Mouse (Mus musculus): ENCODE measurements around the gene Clca3b. TPM values are rescaled to one million over a fixed set of nuclear protein-coding genes. Genes with fewer than 3 reads are reported as not detected.
"Not testable (repeated sequence)": the region's sequence is repeated elsewhere in the genome, so short reads cannot be mapped to it uniquely, and the experiment has no call there.

Gene Clca3b
- total RNA-seq (2014; rRNA removed; ENCODE audit: low replicate concordance) (not detected in 2 replicates), polyA plus RNA-seq (2015; fragmentation: Nextera tagmentation; extraction: Ambion mirVana) (not detected in 2 replicates)

GRCm38 (mm10) chr3:144849014-144849556 lies at the start of gene Clca3b:
Gene Clca3b, minus strand, starts transcription at chr3:144849357.
- not testable (repeated sequence) for ATAC-seq (ENCODE audit: insufficient read depth, low read depth); H3K9me3 ChIP-seq (replicated peaks; ENCODE audit: control insufficient read depth, low read length); H3K27ac ChIP-seq (ENCODE audit: low read depth); H3K4me2 ChIP-seq (ENCODE audit: low read depth, low read length); H3K4me3 ChIP-seq (ENCODE audit: low read depth, low read length); H3K27me3 ChIP-seq (ENCODE audit: control insufficient read depth, insufficient read depth, low read length); H3K4me1 ChIP-seq (ENCODE audit: control insufficient read depth, insufficient read depth); DNase-seq (ENCODE audit: low spot score); H3K9ac ChIP-seq (replicated peaks; ENCODE audit: low read depth, low read length); H3K36me3 ChIP-seq (replicated peaks; ENCODE audit: control insufficient read depth, insufficient read depth, low read length)
- 83% methylated on average over 9 of the region's 9 CpGs for WGBS

- Histone ChIP-seq H3K4me3 (ENCODE audit: low read depth, low read length) (no peak overlapping the region), H3K27me3 (ENCODE audit: control insufficient read depth, insufficient read depth, low read length) (no peaks in the 10 kb centered on the region), H3K36me3 (replicated peaks; ENCODE audit: control insufficient read depth, insufficient read depth, low read length) (no peaks in the 10 kb centered on the region), H3K27ac (ENCODE audit: low read depth) (no peak overlapping the region), H3K9me3 (replicated peaks; ENCODE audit: control insufficient read depth, low read length) (no peaks in the 10 kb centered on the region), H3K4me2 (ENCODE audit: low read depth, low read length) (no peak overlapping the region), H3K4me1 (ENCODE audit: control insufficient read depth, insufficient read depth) (no peaks in the 10 kb centered on the region), H3K9ac (replicated peaks; ENCODE audit: low read depth, low read length) (no peak overlapping the region)
- 53% methylated on average over 2 of the region's 2 CpGs for WGBS
- TF ChIP-seq CTCF (IDR thresholded peaks at IDR 0.05; ENCODE audit: low read depth), result no peak
- TF ChIP-seq EP300 (IDR thresholded peaks at IDR 0.05; ENCODE audit: low read depth), result no peak
- ATAC-seq (ENCODE audit: insufficient read depth, low read depth) (no peak), DNase-seq (ENCODE audit: low spot score) (no peak)
Measured at GRCm38 (mm10) chr3:144897042-144897678, 48.0 kb upstream of the Clca3b start.

- no peaks in the 10 kb centered on the region for H3K4me1 ChIP-seq (ENCODE audit: control insufficient read depth, insufficient read depth)
- no peaks in the 10 kb centered on the region for H3K36me3 ChIP-seq (replicated peaks; ENCODE audit: control insufficient read depth, insufficient read depth, low read length)
- H3K27ac ChIP-seq (ENCODE audit: low read depth), result no peak overlapping the region
- TF ChIP-seq CTCF (IDR thresholded peaks at IDR 0.05; ENCODE audit: low read depth), result no peak
- TF ChIP-seq EP300 (IDR thresholded peaks at IDR 0.05; ENCODE audit: low read depth), result no peak
- ATAC-seq (ENCODE audit: insufficient read depth, low read depth) (no peak), DNase-seq (ENCODE audit: low spot score) (no peak)
- H3K9me3 ChIP-seq (replicated peaks; ENCODE audit: control insufficient read depth, low read length), result no peaks in the 10 kb centered on the region
- H3K4me3 ChIP-seq (ENCODE audit: low read depth, low read length), result no peak overlapping the region
- 41% methylated on average over 2 of the region's 2 CpGs for WGBS
- no peak overlapping the region for H3K9ac ChIP-seq (replicated peaks; ENCODE audit: low read depth, low read length)
- no peak overlapping the region for H3K4me2 ChIP-seq (ENCODE audit: low read depth, low read length)
- no peaks in the 10 kb centered on the region for H3K27me3 ChIP-seq (ENCODE audit: control insufficient read depth, insufficient read depth, low read length)
Measured at GRCm38 (mm10) chr3:144890246-144890758, 41.1 kb upstream of the Clca3b start.

GRCm38 (mm10) chr3:144886957-144887356 lies 37.8 kb upstream of the Clca3b start:
- ATAC-seq (ENCODE audit: insufficient read depth, low read depth) (no peak), DNase-seq (ENCODE audit: low spot score) (no peak)
- Histone ChIP-seq H3K27ac (ENCODE audit: low read depth) (no peak overlapping the region), H3K36me3 (replicated peaks; ENCODE audit: control insufficient read depth, insufficient read depth, low read length) (no peaks in the 10 kb centered on the region), H3K4me3 (ENCODE audit: low read depth, low read length) (no peak overlapping the region), H3K4me2 (ENCODE audit: low read depth, low read length) (no peak overlapping the region), H3K4me1 (ENCODE audit: control insufficient read depth, insufficient read depth) (no peaks in the 10 kb centered on the region), H3K9ac (replicated peaks; ENCODE audit: low read depth, low read length) (no peak overlapping the region), H3K27me3 (ENCODE audit: control insufficient read depth, insufficient read depth, low read length) (no peaks in the 10 kb centered on the region), H3K9me3 (replicated peaks; ENCODE audit: control insufficient read depth, low read length) (no peaks in the 10 kb centered on the region)
- TF ChIP-seq EP300 (IDR thresholded peaks at IDR 0.05; ENCODE audit: low read depth) (no peak), CTCF (IDR thresholded peaks at IDR 0.05; ENCODE audit: low read depth) (no peak)

DNA sequence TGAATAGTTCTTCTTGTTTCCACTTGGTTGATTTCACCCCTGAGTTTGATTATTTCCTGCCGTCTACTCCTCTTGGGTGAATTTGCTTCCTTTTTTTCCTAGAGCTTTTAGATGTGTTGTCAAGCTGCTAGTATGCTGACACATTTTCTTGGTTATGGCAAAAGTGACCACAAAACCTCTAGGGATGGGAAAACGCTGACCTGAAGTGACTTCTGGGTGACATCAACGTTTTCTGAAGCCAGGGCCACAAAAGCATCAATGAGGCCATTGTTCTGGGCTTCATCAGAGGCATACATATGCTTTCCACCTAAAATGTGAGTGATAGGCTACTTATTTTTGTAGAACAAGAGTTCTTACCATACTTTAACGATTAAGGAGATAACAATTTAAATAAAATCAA lies 22.9 kb upstream of the Clca3b start:
- ATAC-seq (ENCODE audit: insufficient read depth, low read depth); H3K27me3 ChIP-seq (ENCODE audit: control insufficient read depth, insufficient read depth, low read length); H3K4me2 ChIP-seq (ENCODE audit: low read depth, low read length); H3K36me3 ChIP-seq (replicated peaks; ENCODE audit: control insufficient read depth, insufficient read depth, low read length); H3K9ac ChIP-seq (replicated peaks; ENCODE audit: low read depth, low read length); H3K27ac ChIP-seq (ENCODE audit: low read depth); H3K4me1 ChIP-seq (ENCODE audit: control insufficient read depth, insufficient read depth); H3K4me3 ChIP-seq (ENCODE audit: low read depth, low read length); H3K9me3 ChIP-seq (replicated peaks; ENCODE audit: control insufficient read depth, low read length); DNase-seq (ENCODE audit: low spot score): not testable (repeated sequence)
- WGBS, result 51% methylated on average over 3 of the region's 4 CpGs

GRCm38 (mm10) chr3:144849584-144849983 lies 427 bp upstream of the Clca3b start:
- H3K4me3 ChIP-seq (ENCODE audit: low read depth, low read length), result no peak overlapping the region
- DNase-seq (ENCODE audit: low spot score) (no peak), ATAC-seq (ENCODE audit: insufficient read depth, low read depth) (no peak)
- no peaks in the 10 kb centered on the region for H3K27me3 ChIP-seq (ENCODE audit: control insufficient read depth, insufficient read depth, low read length)
- H3K27ac ChIP-seq (ENCODE audit: low read depth), result no peak overlapping the region
- no peak overlapping the region for H3K9ac ChIP-seq (replicated peaks; ENCODE audit: low read depth, low read length)
- WGBS, result 52% methylated on average over 4 of the region's 4 CpGs
- H3K4me1 ChIP-seq (ENCODE audit: control insufficient read depth, insufficient read depth), result no peaks in the 10 kb centered on the region
- H3K36me3 ChIP-seq (replicated peaks; ENCODE audit: control insufficient read depth, insufficient read depth, low read length), result no peaks in the 10 kb centered on the region
- TF ChIP-seq EP300 (IDR thresholded peaks at IDR 0.05; ENCODE audit: low read depth), result no peak
- TF ChIP-seq CTCF (IDR thresholded peaks at IDR 0.05; ENCODE audit: low read depth), result no peak
- no peaks in the 10 kb centered on the region for H3K9me3 ChIP-seq (replicated peaks; ENCODE audit: control insufficient read depth, low read length)
- no peak overlapping the region for H3K4me2 ChIP-seq (ENCODE audit: low read depth, low read length)
